Mouse (Mus musculus) cerebellum, adult 2 months (tissue): Measurements from ENCODE around the gene Cadm2. TPM values are rescaled to one million over a fixed set of nuclear protein-coding genes. Genes with fewer than 3 reads are reported as not detected.

Experiments
- DNase-seq, 2 experiments: peaks; one replicate each; pipeline ENCODE4 v3.0.0; 2021
- H3K27ac ChIP-seq: fragments of 200-500 bp; 2 replicates; pipeline ENCODE4 v1.5.1; 2012; ENCODE audit warnings: low read length, control low read depth, inconsistent platforms; ENCODE audit not compliant: insufficient read depth
- H3K27me3 ChIP-seq: fragments of 200-500 bp; 2 replicates; pipeline ENCODE4 v1.6.1; 2012; ENCODE audit warnings: inconsistent platforms, mild to moderate bottlenecking, low read length, moderate library complexity; ENCODE audit not compliant: control insufficient read depth, insufficient read depth
- H3K4me1 ChIP-seq: fragments of 200-500 bp; 2 replicates; pipeline ENCODE4 v1.6.1; 2011; ENCODE audit warnings: low read length; ENCODE audit not compliant: control insufficient read depth, insufficient read depth
- H3K4me3 ChIP-seq: fragments of 200-500 bp; replicated peaks from 2 replicates; pipeline ENCODE3; 2011; ENCODE audit warnings: mild to moderate bottlenecking, low read depth, low read length, control low read depth; ENCODE audit not compliant: insufficient read depth
- CTCF ChIP-seq: fragments of 200-500 bp; IDR thresholded peaks from 2 replicates; pipeline ENCODE4 v1.5.1; 2011; ENCODE audit warnings: low read depth, mild to moderate bottlenecking, control low read depth, low read length, moderate library complexity, borderline replicate concordance; ENCODE audit not compliant: insufficient read depth
- POLR2A ChIP-seq: fragments of 200-500 bp; IDR thresholded peaks from 2 replicates; pipeline ENCODE4 v1.6.1; 2011; ENCODE audit warnings: low read length, control low read depth, borderline replicate concordance; ENCODE audit not compliant: insufficient read depth
- WGBS: fragments of 180-500 bp; shearing (Covaris S2); methylation state at CpG from one replicate; pipeline ENCODE4 v1.1.7; 2018; 5-methylcytosine and 5-hydroxymethylcytosine counted together
- polyA plus RNA-seq: library from polyadenylated mRNA; depleted of rRNA; stranded (reverse); fragments of >200 nt; gene quantifications from 2 replicates; pipeline ENCODE4 v1.2.3, GENCODE M21; 2012

Cadm2 gene
- polyA plus RNA-seq, 1 experiment, result 47.7 TPM

DNA sequence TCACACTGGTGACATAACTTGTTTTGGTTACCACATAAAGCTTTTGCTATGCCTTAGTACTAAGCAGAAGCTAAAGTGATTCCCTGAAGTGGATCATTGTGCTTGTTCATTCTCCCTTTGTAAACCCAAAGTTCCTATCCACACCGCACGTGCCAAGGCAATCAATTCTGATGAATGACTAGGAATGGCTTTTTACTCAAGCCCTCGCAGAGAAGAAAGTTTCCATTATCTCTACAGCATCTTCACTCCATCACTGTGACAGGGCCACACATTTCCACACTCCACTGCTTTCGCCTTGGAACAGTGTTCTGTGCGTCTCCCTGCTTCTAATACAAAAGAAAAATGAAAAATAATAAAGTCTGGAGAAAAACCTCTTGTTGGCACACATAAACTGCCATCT, 276.5 kb downstream of the Cadm2 start:
- WGBS, result 89% methylated on average over 5 of the region's 5 CpGs

DNA sequence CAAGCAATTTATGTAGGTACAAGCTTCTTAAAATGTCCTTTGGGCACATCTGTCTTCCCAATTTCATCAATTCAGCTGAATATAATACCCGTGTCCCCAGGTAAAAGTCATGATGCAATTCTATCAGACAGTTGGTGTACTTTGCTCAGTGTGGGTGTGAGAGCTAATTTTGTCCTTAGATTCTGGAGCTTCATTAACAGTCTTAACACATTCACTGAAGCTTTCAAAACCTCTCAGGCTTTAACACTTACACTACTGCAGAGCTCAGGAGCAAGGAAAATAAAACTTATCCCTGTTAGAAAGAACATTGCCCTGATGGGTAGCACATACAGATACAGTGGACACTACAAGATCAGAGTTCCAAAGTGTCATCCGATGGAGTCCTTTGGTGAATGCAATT, 309.7 kb downstream of the Cadm2 start:
- Histone ChIP-seq H3K4me1 (peaks cover 3% of the 10 kb centered on the region; the same call in 1 of the 2 replicates), H3K27ac (no peak overlapping the region), H3K27me3 (no peaks in the 10 kb centered on the region), H3K4me3 (no peak overlapping the region)
- no peak for DNase-seq
- TF ChIP-seq POLR2A (no peak), CTCF (no peak)
- 43% methylated on average over 2 of the region's 2 CpGs for WGBS

More for the DNA sequence above, 276.5 kb downstream of the Cadm2 start:
- no peak for TF ChIP-seq CTCF
- no peak for TF ChIP-seq POLR2A
- no peak overlapping the region for H3K27ac ChIP-seq
- peaks cover 10% of the 10 kb centered on the region; the same call in 1 of the 2 replicates for H3K4me1 ChIP-seq
- DNase-seq, result no peak
- no peaks in the 10 kb centered on the region for H3K27me3 ChIP-seq
- no peak overlapping the region for H3K4me3 ChIP-seq

DNA sequence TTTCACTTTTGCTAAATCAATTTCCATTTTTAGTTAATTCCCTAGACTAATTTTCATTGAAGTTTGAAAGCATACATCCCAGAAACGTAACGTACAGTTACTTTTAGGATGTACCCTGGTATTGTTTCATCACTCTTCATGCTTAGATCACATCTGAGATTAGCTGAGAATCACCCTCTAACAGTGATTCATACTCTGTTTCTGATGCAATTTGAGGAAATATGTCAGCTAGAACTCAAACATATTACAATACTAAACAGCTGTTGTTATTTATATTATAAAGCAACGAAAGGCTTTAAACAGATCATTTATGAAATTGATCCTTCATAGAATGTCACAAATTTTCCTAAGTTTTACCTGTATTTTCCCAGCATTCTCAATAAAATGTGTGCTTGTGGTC, 336.0 kb downstream of the Cadm2 start:
- no peaks in the 10 kb centered on the region for H3K27me3 ChIP-seq
- no peak overlapping the region for H3K4me3 ChIP-seq
- 94% methylated on average over 3 of the region's 3 CpGs for WGBS
- no peaks in the 10 kb centered on the region for H3K4me1 ChIP-seq
- TF ChIP-seq POLR2A (no peak), CTCF (no peak)
- no peak overlapping the region for H3K27ac ChIP-seq
- no peak for DNase-seq

DNA sequence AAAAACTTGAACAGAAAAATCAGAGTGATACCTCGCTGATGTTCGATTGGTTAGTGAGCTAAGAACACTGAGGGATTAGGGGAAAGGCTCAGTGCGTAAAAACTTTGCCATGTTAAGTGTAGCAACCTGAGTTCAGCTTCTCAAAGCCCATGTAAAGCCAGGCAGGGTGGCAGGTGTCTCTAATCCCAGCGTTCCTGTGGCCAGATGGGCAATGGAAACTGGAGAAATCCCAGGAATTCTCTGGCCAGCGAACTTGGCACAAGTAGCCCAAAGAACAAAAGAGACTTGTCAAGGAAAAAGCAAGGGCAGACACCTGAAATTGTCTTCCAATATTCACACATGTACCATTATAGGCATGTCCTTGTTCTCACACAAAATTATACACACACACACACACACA, 377.1 kb downstream of the Cadm2 start:
- Histone ChIP-seq H3K27ac (no peak overlapping the region), H3K27me3 (no peaks in the 10 kb centered on the region), H3K4me1 (no peaks in the 10 kb centered on the region), H3K4me3 (no peak overlapping the region)
- DNase-seq, result peak; percentile 72 to 82
- TF ChIP-seq CTCF (no peak), POLR2A (no peak)
- 40% methylated on average over 5 of the region's 5 CpGs for WGBS

DNA sequence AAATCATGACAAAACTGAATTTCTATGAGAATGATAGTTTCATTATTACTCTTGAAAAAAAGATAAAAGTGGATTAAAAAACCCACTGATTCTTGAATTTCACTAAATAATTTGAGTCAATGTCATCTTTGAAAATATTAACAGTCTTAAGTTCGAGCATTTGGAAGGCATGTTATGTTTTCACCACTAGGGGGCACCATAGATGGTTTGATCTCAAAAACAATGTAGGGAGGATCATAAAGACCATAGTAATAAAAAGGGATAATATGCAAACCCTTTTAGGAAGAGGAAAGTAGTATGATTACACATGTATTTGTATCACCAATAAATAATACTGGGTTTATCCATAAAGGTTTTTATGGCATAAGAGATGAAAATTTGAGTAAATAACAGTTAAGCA, 385.8 kb downstream of the Cadm2 start:
- Histone ChIP-seq H3K27me3 (no peaks in the 10 kb centered on the region), H3K27ac (no peak overlapping the region), H3K4me1 (no peaks in the 10 kb centered on the region), H3K4me3 (no peak overlapping the region)
- 15% methylated on average over 1 of the region's 1 CpGs for WGBS
- TF ChIP-seq CTCF (peak; percentile 18; the same call in 1 of the 2 replicates), POLR2A (no peak)
- peak in 1 of 2 experiments; percentile 20 for DNase-seq

- Histone ChIP-seq H3K4me1 (no peaks in the 10 kb centered on the region), H3K27me3 (no peaks in the 10 kb centered on the region), H3K27ac (no peak overlapping the region), H3K4me3 (no peak overlapping the region)
- no peak for DNase-seq
- TF ChIP-seq CTCF, result no peak
- no peak for TF ChIP-seq POLR2A
- WGBS, result 82% methylated on average over 1 of the region's 1 CpGs
Observed at GRCm38 (mm10) chr16:67226696-67227095, 394.0 kb downstream of the Cadm2 start.

- no peaks in the 10 kb centered on the region for H3K27me3 ChIP-seq
- no peak for TF ChIP-seq POLR2A
- no peak for TF ChIP-seq CTCF
- no peaks in the 10 kb centered on the region for H3K4me1 ChIP-seq
- H3K4me3 ChIP-seq, result no peak overlapping the region
- H3K27ac ChIP-seq, result no peak overlapping the region
- DNase-seq, result no peak
Observed at GRCm38 (mm10) chr16:67203329-67203728, 417.4 kb downstream of the Cadm2 start.

- no peaks in the 10 kb centered on the region for H3K27me3 ChIP-seq
Observed at GRCm38 (mm10) chr16:67192852-67193415, 427.8 kb downstream of the Cadm2 start.

More at GRCm38 (mm10) chr16:67192852-67193415, 427.8 kb downstream of the Cadm2 start:
- TF ChIP-seq POLR2A, result no peak
- TF ChIP-seq CTCF, result no peak
- 73% methylated on average over 4 of the region's 4 CpGs for WGBS
- no peak overlapping the region for H3K4me3 ChIP-seq
- no peaks in the 10 kb centered on the region for H3K4me1 ChIP-seq
- no peak overlapping the region for H3K27ac ChIP-seq
- DNase-seq, result no peak
